Mouse (Mus musculus) heart, adult 2 months (tissue): ENCODE measurements around the gene Atn1.

ENCODE experiments used
- CTCF ChIP-seq: fragments of 200-600 bp; IDR thresholded peaks from 2 replicates; pipeline ENCODE4 v1.8.1; 2022; ENCODE audit warnings: antibody characterized with exemption, mild to moderate bottlenecking, moderate library complexity
- EP300 ChIP-seq: fragments of 200-500 bp; IDR thresholded peaks from 2 replicates; pipeline ENCODE4 v1.6.1; 2011; ENCODE audit warnings: low read depth, low read length, control low read depth; ENCODE audit not compliant: insufficient read depth
- POLR2A ChIP-seq: fragments of 200-500 bp; IDR thresholded peaks from 2 replicates; pipeline ENCODE4 v1.6.1; 2011; ENCODE audit warnings: mild to moderate bottlenecking, low read depth, low read length, control low read depth; ENCODE audit not compliant: insufficient read depth

GRCm38 (mm10) chr6:124722876-124723473 lies 33.3 kb downstream of the Atn1 start:
- TF ChIP-seq CTCF (peak; percentile 20), POLR2A (no peak), EP300 (no peak)
